Mouse (Mus musculus): ENCODE results near the gene Prep. TPM values are rescaled to one million over a fixed set of nuclear protein-coding genes. Genes with fewer than 3 reads are reported as not detected.

The Prep gene
- polyA plus RNA-seq, 1 experiment from 2014 or later: 30.5 TPM

DNA sequence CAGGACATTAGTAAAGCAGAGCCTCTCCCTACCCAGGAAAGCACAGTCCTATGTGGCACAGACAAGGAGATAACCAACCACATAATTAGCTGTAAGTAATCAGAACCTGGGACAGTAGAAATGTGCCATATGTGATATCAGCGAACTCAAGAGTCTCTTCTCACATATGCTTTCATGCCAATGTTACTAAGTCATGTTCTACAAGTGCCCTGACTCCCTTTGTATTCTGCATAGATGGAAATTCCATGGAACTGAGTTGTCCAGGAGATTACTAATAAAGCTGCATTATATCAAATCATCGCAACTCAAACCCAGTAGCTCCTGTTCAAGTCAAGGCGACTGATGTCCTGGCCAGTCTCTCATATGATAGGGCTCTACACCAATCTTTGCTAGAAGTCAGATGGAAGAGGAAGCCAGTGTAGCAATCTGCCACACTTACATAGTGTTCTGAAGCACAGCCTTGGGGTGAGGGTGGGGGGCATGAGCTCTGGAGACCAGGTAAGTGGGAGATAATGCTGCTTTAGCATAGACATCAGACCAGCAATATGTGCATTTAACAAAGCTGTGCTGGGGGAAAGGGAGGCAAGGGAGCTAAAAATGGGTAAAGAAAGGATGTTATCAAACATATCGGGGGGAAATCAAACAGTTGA lies 113.8 kb downstream of the Prep start:
- WGBS: 84% methylated on average over 4 of the region's 4 CpGs
- no peak overlapping the region for H3K27ac ChIP-seq
- no peak for DNase-seq (ENCODE audit: low spot score)

DNA sequence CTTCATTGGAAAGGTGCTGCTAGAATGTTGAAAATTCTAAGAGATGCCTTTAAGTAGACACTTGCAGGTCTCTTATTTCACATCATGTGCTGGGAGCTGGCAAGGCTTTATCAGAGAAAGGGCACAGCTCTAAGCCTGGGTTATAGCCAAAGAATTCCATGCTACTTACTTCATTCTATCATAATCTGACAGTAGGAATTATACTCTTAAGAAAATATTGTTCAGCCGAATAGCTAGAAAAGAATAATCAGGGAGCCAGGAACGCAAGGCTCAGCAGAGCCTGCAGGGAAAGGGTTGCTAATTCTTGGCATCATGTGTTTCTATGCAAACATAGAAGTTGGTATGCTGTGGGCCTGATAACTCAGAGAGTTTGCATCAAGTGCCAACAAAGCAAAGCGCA lies 114.3 kb downstream of the Prep start:
- WGBS: 79% methylated on average over 3 of the region's 3 CpGs
- Histone ChIP-seq H3K27me3 (ENCODE audit: insufficient read depth, poor library complexity, severe bottlenecking) (no peaks in the 10 kb centered on the region), H3K4me3 (no peak overlapping the region), H3K4me1 (0 out of 2 replicates have a peak, but pooled peaks cover 9% of the 10 kb centered on the region), H3K36me3 (no peaks in the 10 kb centered on the region), H3K27ac (no peak overlapping the region), H3K9me3 (no peaks in the 10 kb centered on the region)
- no peak for DNase-seq (ENCODE audit: low spot score)

More for the DNA sequence above, 113.8 kb downstream of the Prep start:
- Histone ChIP-seq H3K27me3 (ENCODE audit: insufficient read depth, poor library complexity, severe bottlenecking) (no peaks in the 10 kb centered on the region), H3K36me3 (no peaks in the 10 kb centered on the region), H3K4me1 (0 out of 2 replicates have a peak, but pooled peaks cover 9% of the 10 kb centered on the region), H3K4me3 (no peak overlapping the region), H3K9me3 (no peaks in the 10 kb centered on the region)

- Histone ChIP-seq H3K27me3 (ENCODE audit: insufficient read depth, poor library complexity, severe bottlenecking) (no peaks in the 10 kb centered on the region), H3K4me3 (no peak overlapping the region), H3K27ac (no peak overlapping the region), H3K4me1 (0 out of 2 replicates have a peak, but pooled peaks cover 12% of the 10 kb centered on the region), H3K36me3 (no peaks in the 10 kb centered on the region), H3K9me3 (no peaks in the 10 kb centered on the region)
- 73% methylated on average over 2 of the region's 2 CpGs for WGBS
- no peak for DNase-seq (ENCODE audit: low spot score)
Measured at GRCm38 (mm10) chr10:45185457-45185856, 118.5 kb downstream of the Prep start.

GRCm38 (mm10) chr10:45193330-45194310 lies 126.6 kb downstream of the Prep start:
- H3K27me3 ChIP-seq (ENCODE audit: insufficient read depth, poor library complexity, severe bottlenecking): no peaks in the 10 kb centered on the region
- H3K36me3 ChIP-seq: no peaks in the 10 kb centered on the region
- H3K4me1 ChIP-seq: 0 out of 2 replicates have a peak, but pooled peaks cover 3% of the 10 kb centered on the region
- DNase-seq (ENCODE audit: low spot score): no peak
- H3K9me3 ChIP-seq: no peaks in the 10 kb centered on the region
- WGBS: 73% methylated on average over 14 of the region's 14 CpGs
- H3K4me3 ChIP-seq: no peak overlapping the region
- no peak overlapping the region for H3K27ac ChIP-seq

DNA sequence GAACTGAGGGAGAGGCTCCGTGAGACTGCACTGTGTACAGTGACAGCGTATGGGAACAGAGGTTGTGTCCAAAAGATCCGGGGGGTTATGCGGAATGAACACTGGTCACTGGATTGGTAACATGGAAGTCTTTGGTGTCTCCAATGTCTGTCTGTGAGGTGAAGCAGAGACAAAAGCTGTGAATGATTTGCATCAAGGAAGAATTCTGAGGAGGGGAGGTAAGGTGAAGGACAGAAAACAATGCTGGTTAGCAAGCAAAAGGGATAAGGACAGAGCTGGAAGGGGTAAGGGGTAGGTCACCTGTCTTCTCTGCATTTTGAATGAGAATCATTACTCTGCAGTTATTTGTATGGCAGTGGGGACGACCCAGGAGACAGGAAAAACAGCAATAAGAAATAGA lies 127.5 kb downstream of the Prep start:
- no peak overlapping the region for H3K4me3 ChIP-seq
- H3K9me3 ChIP-seq: no peaks in the 10 kb centered on the region
- no peaks in the 10 kb centered on the region for H3K27me3 ChIP-seq (ENCODE audit: insufficient read depth, poor library complexity, severe bottlenecking)
- DNase-seq (ENCODE audit: low spot score): no peak
- WGBS: 83% methylated on average over 5 of the region's 5 CpGs
- no peaks in the 10 kb centered on the region for H3K36me3 ChIP-seq
- no peak overlapping the region for H3K27ac ChIP-seq
- H3K4me1 ChIP-seq: no peaks in the 10 kb centered on the region

GRCm38 (mm10) chr10:45204582-45204981 lies 137.6 kb downstream of the Prep start:
- Histone ChIP-seq H3K4me3 (no peak overlapping the region), H3K27me3 (ENCODE audit: insufficient read depth, poor library complexity, severe bottlenecking) (no peaks in the 10 kb centered on the region), H3K9me3 (no peaks in the 10 kb centered on the region), H3K36me3 (no peaks in the 10 kb centered on the region), H3K4me1 (no peaks in the 10 kb centered on the region), H3K27ac (no peak overlapping the region)
- WGBS: 65% methylated on average over 1 of the region's 1 CpGs
- DNase-seq (ENCODE audit: low spot score): no peak

GRCm38 (mm10) chr10:45210201-45210600 lies 143.2 kb downstream of the Prep start:
- no peak for DNase-seq (ENCODE audit: low spot score)
- no peak overlapping the region for H3K27ac ChIP-seq
- H3K27me3 ChIP-seq (ENCODE audit: insufficient read depth, poor library complexity, severe bottlenecking): no peaks in the 10 kb centered on the region
- H3K36me3 ChIP-seq: no peaks in the 10 kb centered on the region
- H3K4me3 ChIP-seq: no peak overlapping the region
- H3K4me1 ChIP-seq: no peaks in the 10 kb centered on the region
- H3K9me3 ChIP-seq: no peaks in the 10 kb centered on the region

DNA sequence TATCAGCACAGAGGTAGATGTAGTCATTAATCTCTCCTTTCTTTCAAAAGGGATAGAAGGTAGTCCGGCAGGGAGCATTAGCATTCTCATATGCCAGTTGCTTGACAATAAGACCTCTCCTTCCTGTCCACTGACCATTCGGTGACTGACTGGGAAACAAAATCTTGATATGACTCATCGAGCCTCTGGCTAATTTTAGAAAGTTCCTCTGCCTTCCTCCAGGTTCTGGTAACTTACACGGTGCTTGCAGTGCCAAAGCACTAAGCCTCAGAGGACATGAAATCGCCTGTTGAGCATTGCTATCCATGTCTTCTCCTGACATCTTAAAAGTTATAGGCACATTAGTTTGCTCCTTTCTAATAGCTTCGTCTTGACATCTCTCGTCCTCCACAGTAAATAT lies 149.7 kb downstream of the Prep start:
- H3K4me3 ChIP-seq: no peak overlapping the region
- no peaks in the 10 kb centered on the region for H3K27me3 ChIP-seq (ENCODE audit: insufficient read depth, poor library complexity, severe bottlenecking)
- no peaks in the 10 kb centered on the region for H3K36me3 ChIP-seq
- 43% methylated on average over 7 of the region's 7 CpGs for whole genome bisulfite sequencing
- no peaks in the 10 kb centered on the region for H3K9me3 ChIP-seq
- peak overlapping the region; percentile 74; the same call in 1 of the 2 replicates for H3K27ac ChIP-seq
- peaks cover 13% of the 10 kb centered on the region; the same call in 1 of the 2 replicates for H3K4me1 ChIP-seq
- no peak for DNase-seq (ENCODE audit: low spot score)

Small RNA genes within 50 kb of the gene (microRNA-seq; reads per million reads assigned to microRNA genes)
- not detected for gene Gm23766

Other genes starting within 250 kb of the Prep start
- gene Popdc3, start 110.9 kb downstream of the Prep start, polyA plus RNA-seq (2016; fragmentation: Nextera tagmentation; extraction: Ambion mirVana): 11.0 and 15.9 TPM in 2 replicates

Data from heart, embryonic 10.5 days (tissue).